Mouse (Mus musculus): ENCODE measurements at regions not wholly inside any gene's neighbourhood (a gene's known extent, or its start where the extent isn't known, plus 50 kb on each side); places are given as distances from the start of the nearest gene placed in this dataset.

- peak overlapping the region; percentile 46; the same call in 1 of the 2 replicates for H3K9ac ChIP-seq (ENCODE audit: low read depth, low read length)
- peaks cover 9% of the 10 kb centered on the region; the same call in 1 of the 2 replicates for H3K4me1 ChIP-seq (ENCODE audit: control insufficient read depth, insufficient read depth, low read length)
- peak overlapping the region; percentile 14; the same call in 1 of the 2 replicates for H3K4me3 ChIP-seq (ENCODE audit: low read depth, low read length)
- WGBS (ENCODE audit: insufficient replicate concordance), result 10% methylated on average over 6 of the region's 6 CpGs
- H3K9me3 ChIP-seq (replicated peaks; ENCODE audit: control insufficient read depth, low read length), result no peaks in the 10 kb centered on the region
- no peaks in the 10 kb centered on the region for H3K27me3 ChIP-seq (ENCODE audit: control insufficient read depth, insufficient read depth, low read length)
- no peaks in the 10 kb centered on the region for H3K36me3 ChIP-seq (ENCODE audit: control insufficient read depth, insufficient read depth, low read length)
- peak overlapping the region; percentile 46; the same call in 1 of the 2 replicates for H3K27ac ChIP-seq (ENCODE audit: low read depth, low read length)
- peak; percentile 49; the same call in 1 of the 2 replicates for ATAC-seq (replicated peaks; ENCODE audit: insufficient number of reproducible peaks, low FRiP score, low TSS enrichment)
- H3K4me2 ChIP-seq, result peak overlapping the region; percentile 51
Measured at GRCm38 (mm10) chr6:66200136-66200790, 247.9 kb downstream of the 4930544G11Rik start.

GRCm38 (mm10) chr6:66206197-66206925, 254.0 kb downstream of the 4930544G11Rik start:
- no peak overlapping the region for H3K4me2 ChIP-seq
- H3K27me3 ChIP-seq (ENCODE audit: control insufficient read depth, insufficient read depth, low read length), result no peaks in the 10 kb centered on the region
- 71% methylated on average over 5 of the region's 5 CpGs for WGBS (ENCODE audit: insufficient replicate concordance)
- no peak for ATAC-seq (replicated peaks; ENCODE audit: insufficient number of reproducible peaks, low FRiP score, low TSS enrichment)
- H3K27ac ChIP-seq (ENCODE audit: low read depth, low read length), result no peak overlapping the region
- H3K4me3 ChIP-seq (ENCODE audit: low read depth, low read length), result no peak overlapping the region
- H3K9ac ChIP-seq (ENCODE audit: low read depth, low read length), result no peak overlapping the region
- no peaks in the 10 kb centered on the region for H3K9me3 ChIP-seq (replicated peaks; ENCODE audit: control insufficient read depth, low read length)
- H3K4me1 ChIP-seq (ENCODE audit: control insufficient read depth, insufficient read depth, low read length), result no peaks in the 10 kb centered on the region
- no peaks in the 10 kb centered on the region for H3K36me3 ChIP-seq (ENCODE audit: control insufficient read depth, insufficient read depth, low read length)

- Histone ChIP-seq H3K4me3 (ENCODE audit: low read depth, low read length) (no peak overlapping the region), H3K9ac (ENCODE audit: low read depth, low read length) (no peak overlapping the region), H3K4me2 (no peak overlapping the region), H3K36me3 (ENCODE audit: control insufficient read depth, insufficient read depth, low read length) (no peaks in the 10 kb centered on the region), H3K27ac (ENCODE audit: low read depth, low read length) (no peak overlapping the region), H3K27me3 (ENCODE audit: control insufficient read depth, insufficient read depth, low read length) (no peaks in the 10 kb centered on the region), H3K4me1 (ENCODE audit: control insufficient read depth, insufficient read depth, low read length) (no peaks in the 10 kb centered on the region), H3K9me3 (replicated peaks; ENCODE audit: control insufficient read depth, low read length) (no peaks in the 10 kb centered on the region)
- no peak for ATAC-seq (replicated peaks; ENCODE audit: insufficient number of reproducible peaks, low FRiP score, low TSS enrichment)
- 49% methylated on average over 2 of the region's 2 CpGs for WGBS (ENCODE audit: insufficient replicate concordance)
Measured at GRCm38 (mm10) chr6:66217543-66217942, 265.1 kb downstream of the 4930544G11Rik start.

- ATAC-seq (replicated peaks; ENCODE audit: insufficient number of reproducible peaks, low FRiP score, low TSS enrichment), result no peak
- H3K36me3 ChIP-seq (ENCODE audit: control insufficient read depth, insufficient read depth, low read length), result no peaks in the 10 kb centered on the region
- no peaks in the 10 kb centered on the region for H3K4me1 ChIP-seq (ENCODE audit: control insufficient read depth, insufficient read depth, low read length)
- no peaks in the 10 kb centered on the region for H3K9me3 ChIP-seq (replicated peaks; ENCODE audit: control insufficient read depth, low read length)
- 66% methylated on average over 4 of the region's 4 CpGs for WGBS (ENCODE audit: insufficient replicate concordance)
- H3K27ac ChIP-seq (ENCODE audit: low read depth, low read length), result no peak overlapping the region
- no peak overlapping the region for H3K9ac ChIP-seq (ENCODE audit: low read depth, low read length)
- H3K4me3 ChIP-seq (ENCODE audit: low read depth, low read length), result no peak overlapping the region
- H3K4me2 ChIP-seq, result no peak overlapping the region
- H3K27me3 ChIP-seq (ENCODE audit: control insufficient read depth, insufficient read depth, low read length), result no peaks in the 10 kb centered on the region
Measured at GRCm38 (mm10) chr6:66224164-66224903, 271.9 kb downstream of the 4930544G11Rik start.

- Histone ChIP-seq H3K9ac (ENCODE audit: low read depth, low read length) (no peak overlapping the region), H3K4me2 (no peak overlapping the region), H3K36me3 (ENCODE audit: control insufficient read depth, insufficient read depth, low read length) (no peaks in the 10 kb centered on the region), H3K4me3 (ENCODE audit: low read depth, low read length) (no peak overlapping the region), H3K9me3 (replicated peaks; ENCODE audit: control insufficient read depth, low read length) (no peaks in the 10 kb centered on the region), H3K4me1 (ENCODE audit: control insufficient read depth, insufficient read depth, low read length) (no peaks in the 10 kb centered on the region), H3K27ac (ENCODE audit: low read depth, low read length) (no peak overlapping the region), H3K27me3 (ENCODE audit: control insufficient read depth, insufficient read depth, low read length) (no peaks in the 10 kb centered on the region)
- ATAC-seq (replicated peaks; ENCODE audit: insufficient number of reproducible peaks, low FRiP score, low TSS enrichment), result no peak
- WGBS (ENCODE audit: insufficient replicate concordance), result 57% methylated on average over 2 of the region's 2 CpGs
Measured at GRCm38 (mm10) chr6:66236368-66236767, 284.0 kb downstream of the 4930544G11Rik start.

- 80% methylated on average over 4 of the region's 4 CpGs for WGBS (ENCODE audit: insufficient replicate concordance)
- no peaks in the 10 kb centered on the region for H3K9me3 ChIP-seq (replicated peaks; ENCODE audit: control insufficient read depth, low read length)
- ATAC-seq (replicated peaks; ENCODE audit: insufficient number of reproducible peaks, low FRiP score, low TSS enrichment), result no peak
- no peaks in the 10 kb centered on the region for H3K27me3 ChIP-seq (ENCODE audit: control insufficient read depth, insufficient read depth, low read length)
- no peaks in the 10 kb centered on the region for H3K4me1 ChIP-seq (ENCODE audit: control insufficient read depth, insufficient read depth, low read length)
- H3K4me2 ChIP-seq, result no peak overlapping the region
- H3K36me3 ChIP-seq (ENCODE audit: control insufficient read depth, insufficient read depth, low read length), result no peaks in the 10 kb centered on the region
- no peak overlapping the region for H3K4me3 ChIP-seq (ENCODE audit: low read depth, low read length)
- H3K27ac ChIP-seq (ENCODE audit: low read depth, low read length), result no peak overlapping the region
- H3K9ac ChIP-seq (ENCODE audit: low read depth, low read length), result no peak overlapping the region
Measured at GRCm38 (mm10) chr6:66255378-66255777, 279.8 kb upstream of the Mad2l1 start.

GRCm38 (mm10) chr6:66263429-66263828, 271.8 kb upstream of the Mad2l1 start:
- H3K27ac ChIP-seq (ENCODE audit: low read depth, low read length), result no peak overlapping the region
- H3K9ac ChIP-seq (ENCODE audit: low read depth, low read length), result no peak overlapping the region
- no peaks in the 10 kb centered on the region for H3K27me3 ChIP-seq (ENCODE audit: control insufficient read depth, insufficient read depth, low read length)
- no peak overlapping the region for H3K4me2 ChIP-seq
- ATAC-seq (replicated peaks; ENCODE audit: insufficient number of reproducible peaks, low FRiP score, low TSS enrichment), result no peak
- no peak overlapping the region for H3K4me3 ChIP-seq (ENCODE audit: low read depth, low read length)
- no peaks in the 10 kb centered on the region for H3K9me3 ChIP-seq (replicated peaks; ENCODE audit: control insufficient read depth, low read length)
- WGBS (ENCODE audit: insufficient replicate concordance), result 68% methylated on average over 3 of the region's 3 CpGs
- no peaks in the 10 kb centered on the region for H3K36me3 ChIP-seq (ENCODE audit: control insufficient read depth, insufficient read depth, low read length)
- H3K4me1 ChIP-seq (ENCODE audit: control insufficient read depth, insufficient read depth, low read length), result no peaks in the 10 kb centered on the region

- 78% methylated on average over 1 of the region's 1 CpGs for WGBS (ENCODE audit: insufficient replicate concordance)
- H3K4me2 ChIP-seq, result no peak overlapping the region
- no peaks in the 10 kb centered on the region for H3K9me3 ChIP-seq (replicated peaks; ENCODE audit: control insufficient read depth, low read length)
- H3K4me3 ChIP-seq (ENCODE audit: low read depth, low read length), result no peak overlapping the region
- no peak overlapping the region for H3K9ac ChIP-seq (ENCODE audit: low read depth, low read length)
- H3K27ac ChIP-seq (ENCODE audit: low read depth, low read length), result no peak overlapping the region
- H3K27me3 ChIP-seq (ENCODE audit: control insufficient read depth, insufficient read depth, low read length), result no peaks in the 10 kb centered on the region
- no peaks in the 10 kb centered on the region for H3K4me1 ChIP-seq (ENCODE audit: control insufficient read depth, insufficient read depth, low read length)
- H3K36me3 ChIP-seq (ENCODE audit: control insufficient read depth, insufficient read depth, low read length), result no peaks in the 10 kb centered on the region
- ATAC-seq (replicated peaks; ENCODE audit: insufficient number of reproducible peaks, low FRiP score, low TSS enrichment), result no peak
Measured at GRCm38 (mm10) chr6:66263918-66264317, 271.3 kb upstream of the Mad2l1 start.

All from heart, embryonic 11.5 days (tissue).